Mouse (Mus musculus): ENCODE results near the gene Chd9. TPM values are rescaled to one million over a fixed set of nuclear protein-coding genes. Genes with fewer than 3 reads are reported as not detected.

Chd9 gene
- total RNA-seq, 2 experiments from 2014 or later, result 60.2 to 66.2 TPM

DNA sequence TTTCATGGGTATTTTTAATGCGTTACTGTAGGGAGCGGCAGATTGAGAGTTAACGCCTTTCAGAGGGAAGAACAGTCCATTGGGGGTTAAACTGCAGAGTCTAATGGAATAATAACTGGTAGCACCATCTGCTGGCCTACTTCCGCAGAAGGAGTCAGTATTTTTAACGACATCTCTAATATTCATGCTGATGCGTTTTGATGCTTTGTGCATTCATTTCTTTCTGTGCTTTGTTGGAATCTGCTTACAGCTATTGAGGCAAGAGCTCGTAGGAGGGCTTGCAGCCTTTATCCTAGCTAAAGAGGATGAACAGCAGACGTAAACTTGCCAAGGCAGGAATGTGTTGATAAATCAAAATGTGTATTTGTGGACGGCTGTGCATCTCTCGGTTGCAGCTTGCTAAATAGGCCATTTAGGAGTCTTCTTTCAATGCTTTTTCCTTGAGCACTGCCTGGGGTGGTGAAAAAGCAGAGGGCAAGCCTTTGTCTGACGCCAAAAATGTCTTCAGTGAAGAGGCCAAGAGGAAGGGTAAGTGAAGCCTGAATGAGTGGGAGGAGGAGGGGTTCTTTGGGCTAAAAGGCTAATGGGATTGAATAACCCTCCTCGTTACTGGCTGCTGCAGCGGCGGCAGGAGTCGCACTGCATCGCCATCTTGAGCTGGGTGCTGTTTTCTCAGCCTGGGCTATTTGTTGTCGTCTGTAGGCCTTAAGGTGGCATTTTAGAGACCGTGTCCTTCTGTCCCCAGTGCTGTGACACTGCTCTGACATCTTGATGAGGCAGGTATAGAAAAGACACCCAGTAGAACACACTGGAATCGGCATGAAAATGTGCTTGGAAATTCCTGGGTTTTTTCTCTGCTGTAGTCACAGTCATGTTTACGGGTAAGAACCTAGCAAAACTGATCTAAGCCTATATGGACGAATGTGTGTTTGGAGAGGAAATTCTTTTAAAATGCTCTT lies 126.9 kb downstream of the Chd9 start:
- DNase-seq, result peak; percentile 65 to 69

DNA sequence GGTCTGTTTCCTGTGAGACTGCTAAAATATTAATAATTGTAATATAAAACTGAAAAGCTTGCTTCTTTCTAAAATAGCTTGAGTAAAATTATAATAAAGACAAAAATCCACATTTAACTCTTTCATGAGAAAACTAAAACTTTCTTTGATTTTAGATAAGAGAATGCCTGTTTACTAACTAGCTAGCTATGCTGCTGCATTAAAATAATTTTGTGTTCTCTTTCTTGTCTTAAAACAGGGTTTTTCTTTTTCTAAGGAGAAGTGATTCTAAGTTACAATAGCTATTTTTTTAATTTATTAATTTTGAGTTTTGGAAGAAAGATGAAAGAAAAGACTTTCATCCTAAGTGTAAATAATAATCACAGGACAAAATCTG lies 127.6 kb downstream of the Chd9 start:
- intact Hi-C loops (cut with DNase I), result loop anchor here (1.0 to 2.0 kb wide), 2 partner anchors 47 to 127 kb away; partner anchors contain the start of gene Chd9
- DNase-seq, result no peak

More for the DNA sequence above, 126.9 kb downstream of the Chd9 start:
- intact Hi-C loops (cut with DNase I), result loop anchor here (1.0 to 2.0 kb wide), 2 partner anchors 46 to 127 kb away; partner anchors contain the start of gene Chd9

DNA sequence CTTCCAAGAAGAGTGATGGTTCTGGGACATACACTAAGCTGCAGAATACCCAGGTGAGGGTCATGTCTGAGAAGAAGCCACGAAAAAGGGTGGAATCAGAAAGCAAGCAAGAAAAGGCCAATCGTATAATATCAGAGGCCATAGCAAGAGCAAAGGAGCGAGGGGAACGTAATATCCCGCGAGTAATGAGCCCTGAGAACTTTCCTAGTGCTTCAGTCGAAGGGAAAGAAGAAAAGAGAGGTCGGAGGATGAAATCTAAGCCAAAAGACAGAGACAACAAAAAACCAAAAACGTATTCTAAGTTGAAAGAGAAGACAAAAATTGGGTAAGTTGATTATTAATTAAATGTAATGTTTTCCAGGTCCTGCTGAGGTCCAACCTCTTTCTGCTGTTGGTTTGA lies 128.2 kb downstream of the Chd9 start:
- DNase-seq, result no peak
- intact Hi-C loops (cut with DNase I), result no loop called here

DNA sequence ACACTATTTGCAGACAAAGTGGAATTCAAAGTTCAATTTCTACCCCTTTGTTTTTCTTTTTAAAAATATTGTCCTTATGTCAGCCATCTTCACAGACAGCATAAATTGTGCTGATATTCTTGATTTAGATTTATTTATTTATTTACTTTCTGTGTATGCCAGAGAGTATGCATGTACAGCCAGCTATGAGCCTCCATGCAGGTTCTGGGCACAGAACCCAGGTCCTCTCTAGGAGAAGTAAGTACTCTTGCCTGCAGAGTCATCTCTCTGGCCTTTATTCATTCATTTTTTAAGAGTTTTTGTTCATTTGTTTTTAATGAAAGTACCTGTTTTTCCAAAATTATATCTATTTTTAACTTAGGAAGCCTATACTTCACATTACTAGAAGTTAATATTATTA lies 129.6 kb downstream of the Chd9 start:
- DNase-seq, result no peak
- intact Hi-C loops (cut with DNase I), result no loop called here

DNA sequence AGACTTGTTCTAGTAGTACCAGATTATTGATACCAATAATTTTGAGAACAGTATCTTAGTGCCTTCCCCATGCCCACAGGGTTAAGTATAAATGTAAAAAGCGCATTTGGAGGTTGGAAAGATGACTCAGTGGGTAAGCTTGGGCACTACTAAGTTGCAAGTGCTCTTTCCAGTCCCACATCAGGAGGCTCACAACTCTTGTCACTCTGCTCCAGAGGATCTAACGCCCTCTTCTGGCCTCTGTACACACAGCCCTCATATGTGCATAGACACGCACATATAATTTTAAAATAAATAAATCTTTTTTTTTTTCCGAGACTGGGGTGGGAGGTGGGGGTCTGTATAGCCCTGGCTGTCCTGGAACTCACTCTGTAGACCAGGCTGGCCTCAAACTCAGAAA lies 131.6 kb downstream of the Chd9 start:
- intact Hi-C loops (cut with DNase I), result no loop called here
- DNase-seq, result no peak

DNA sequence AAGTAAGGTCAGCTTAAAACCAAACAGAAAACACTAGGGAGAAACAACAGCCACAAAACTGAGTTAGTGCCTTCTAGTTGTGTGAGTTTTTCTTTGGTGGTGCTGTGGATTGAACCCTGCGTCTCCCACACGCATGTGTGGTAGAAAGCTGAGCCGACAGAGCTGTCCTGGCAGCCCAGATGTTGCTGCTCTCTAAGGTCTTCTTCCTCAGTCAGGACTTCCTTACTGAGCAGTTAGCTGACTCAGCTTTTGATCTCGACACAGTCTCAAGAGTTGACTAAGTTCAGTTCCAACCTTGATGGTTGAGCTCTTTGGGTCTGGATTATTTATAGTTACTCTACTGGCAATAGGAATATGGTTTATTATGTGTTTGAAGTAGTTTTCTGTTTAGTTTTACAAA lies 133.5 kb downstream of the Chd9 start:
- intact Hi-C loops (cut with DNase I), result no loop called here
- DNase-seq, result peak in 1 of 2 experiments; percentile 7

DNA sequence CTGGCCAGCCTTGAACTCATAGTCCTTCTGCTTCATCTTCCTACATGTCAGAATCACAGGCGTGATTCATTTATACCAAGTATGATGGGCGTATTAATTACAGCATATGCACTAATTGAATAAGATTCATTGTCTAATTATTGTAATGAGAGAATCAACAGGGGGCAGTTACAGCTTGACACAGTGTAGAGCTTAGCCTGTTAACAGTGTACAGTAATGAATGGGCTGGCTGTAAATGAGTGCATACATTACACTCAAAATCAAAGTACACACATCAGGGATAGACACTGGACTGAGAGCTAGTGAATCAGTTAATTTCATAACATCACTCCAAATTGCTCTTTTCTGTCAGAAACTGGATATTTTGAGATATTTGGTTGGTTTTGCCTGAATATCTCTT lies 135.9 kb downstream of the Chd9 start:
- intact Hi-C loops (cut with DNase I), result no loop called here

DNA sequence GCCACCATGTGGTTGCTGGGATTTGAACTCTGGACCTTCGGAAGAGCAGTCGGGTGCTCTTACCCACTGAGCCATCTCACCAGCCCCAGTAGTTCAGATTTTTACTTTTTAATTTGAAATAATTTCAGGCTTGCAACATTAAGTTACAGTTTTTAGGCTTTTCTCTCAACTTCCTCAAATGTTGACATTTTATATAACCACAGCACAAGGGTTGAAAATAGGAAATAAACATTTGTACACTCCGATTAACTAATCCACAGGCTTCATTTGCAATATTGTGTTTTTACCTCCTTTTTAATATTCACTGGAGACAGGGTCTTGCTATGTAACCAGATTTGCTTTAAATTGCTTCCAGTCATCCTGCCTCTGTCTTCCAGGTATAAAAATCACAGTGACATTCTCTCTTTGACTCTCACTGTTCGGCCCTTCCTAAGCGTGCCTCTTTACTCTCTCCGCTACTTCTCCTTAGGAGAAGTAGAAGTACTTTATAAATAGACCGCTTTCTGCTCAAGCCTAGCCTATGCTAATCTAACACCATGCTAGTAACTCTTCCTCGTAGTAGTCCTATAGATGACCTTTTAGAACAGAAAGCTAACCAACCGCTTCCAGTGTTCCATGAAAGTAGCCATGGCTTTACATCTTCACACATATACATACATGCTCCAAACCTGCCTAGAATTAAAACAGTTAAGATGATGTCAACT lies 137.5 kb downstream of the Chd9 start:
- intact Hi-C loops (cut with DNase I), result no loop called here
- no peak for DNase-seq

More for the DNA sequence above, 135.9 kb downstream of the Chd9 start:
- DNase-seq, result no peak

DNA sequence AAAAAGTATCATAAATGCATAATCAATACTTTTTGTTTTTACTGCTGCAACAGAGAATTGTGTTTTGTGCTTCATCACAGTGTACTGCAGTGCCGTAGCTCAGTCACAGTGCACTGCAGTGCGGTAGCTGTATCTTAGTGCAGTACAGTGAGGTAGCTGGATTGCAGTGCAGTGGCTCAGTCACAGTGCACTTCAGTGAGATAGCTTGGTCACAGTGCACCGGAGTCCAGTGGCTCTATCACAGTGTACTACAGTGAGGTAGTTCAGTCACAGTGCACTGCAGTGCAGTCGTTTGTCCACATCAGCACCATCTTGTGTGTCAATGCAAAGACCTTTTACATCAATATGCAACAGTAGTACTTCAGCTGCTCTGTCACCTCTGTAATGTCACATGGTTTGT lies 140.2 kb downstream of the Chd9 start:
- intact Hi-C loops (cut with DNase I), result no loop called here

DNA sequence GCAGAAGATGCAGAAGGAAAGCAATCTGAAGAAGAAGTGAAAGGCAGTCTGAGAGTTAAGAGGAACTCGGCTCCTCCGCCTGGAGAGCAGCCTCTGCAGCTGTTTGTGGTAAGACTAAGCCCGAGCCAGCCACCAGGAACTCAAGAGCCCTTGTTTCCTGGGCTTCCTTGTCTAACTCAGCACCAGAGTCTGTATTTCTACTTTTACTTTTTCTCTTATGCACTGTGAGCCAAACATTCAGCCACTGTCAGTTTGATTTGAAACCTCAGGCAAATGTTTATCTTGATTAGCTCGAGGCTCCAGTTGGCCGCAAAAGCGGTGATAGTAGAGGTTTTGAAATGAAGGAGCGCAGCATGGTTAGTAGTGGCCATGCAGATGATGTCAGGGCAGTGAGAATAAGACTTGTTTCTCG lies 148.8 kb downstream of the Chd9 start:
- peak; percentile 9 to 17 for DNase-seq
- intact Hi-C loops (cut with DNase I), result no loop called here

More for the DNA sequence above, 140.2 kb downstream of the Chd9 start:
- no peak for DNase-seq

DNA sequence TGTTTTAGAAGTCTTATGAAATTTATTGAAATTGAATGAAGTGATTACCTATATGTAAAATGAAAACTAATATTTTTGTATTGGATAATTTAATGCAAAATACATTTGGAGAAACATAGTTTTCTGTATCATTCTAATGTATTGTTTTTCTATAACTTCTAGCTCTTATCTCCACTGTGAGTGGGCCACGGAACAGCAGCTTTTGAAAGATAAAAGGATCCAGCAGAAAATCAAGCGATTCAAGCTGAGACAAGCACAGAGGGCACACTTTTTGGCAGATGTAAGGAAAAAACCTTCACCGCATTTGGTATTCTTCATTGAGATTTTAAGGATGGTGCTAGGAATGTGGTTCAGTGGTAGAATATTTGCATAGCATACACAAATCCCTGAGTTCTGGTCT lies 150.6 kb downstream of the Chd9 start:
- intact Hi-C loops (cut with DNase I), result no loop called here
- no peak for DNase-seq

DNA sequence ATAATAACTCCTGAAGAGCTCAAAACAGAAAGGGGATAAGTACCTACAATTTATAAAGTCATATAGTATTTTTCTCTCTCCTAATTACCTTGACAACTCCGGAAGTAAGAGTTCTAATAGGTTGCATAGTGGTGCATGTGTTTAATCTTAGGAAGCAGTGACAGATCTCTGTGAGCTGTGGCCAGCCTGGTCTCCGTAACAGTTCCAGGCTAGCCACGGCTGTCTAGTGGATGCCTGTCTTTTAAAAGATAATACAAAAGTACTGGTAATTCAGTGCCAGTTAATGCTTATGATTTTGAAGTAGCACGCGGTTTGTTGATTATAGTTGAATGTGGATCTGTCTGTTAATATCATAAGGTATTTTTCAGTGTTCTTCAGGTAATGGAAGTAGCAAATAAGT lies 151.1 kb downstream of the Chd9 start:
- intact Hi-C loops (cut with DNase I), result no loop called here
- no peak for DNase-seq

DNA sequence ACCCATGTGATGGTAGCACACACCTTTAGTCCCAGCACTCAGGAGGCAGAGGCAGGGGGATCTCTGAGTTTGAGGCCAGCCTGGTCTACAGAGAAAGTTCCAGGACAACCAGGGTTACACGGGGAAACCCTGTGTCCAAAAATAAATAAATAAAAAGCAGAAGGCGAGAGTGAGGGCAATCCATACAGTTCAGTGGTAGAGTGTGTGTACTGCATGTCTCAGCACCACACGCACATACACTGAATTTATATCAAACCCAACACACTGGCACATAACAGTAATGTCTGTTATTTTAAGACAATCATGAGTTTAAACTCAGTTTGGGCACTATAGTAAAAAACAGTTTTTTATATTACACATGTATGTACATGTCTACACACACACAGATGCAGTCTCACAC lies 153.9 kb downstream of the Chd9 start:
- intact Hi-C loops (cut with DNase I), result no loop called here
- no peak for DNase-seq

DNA sequence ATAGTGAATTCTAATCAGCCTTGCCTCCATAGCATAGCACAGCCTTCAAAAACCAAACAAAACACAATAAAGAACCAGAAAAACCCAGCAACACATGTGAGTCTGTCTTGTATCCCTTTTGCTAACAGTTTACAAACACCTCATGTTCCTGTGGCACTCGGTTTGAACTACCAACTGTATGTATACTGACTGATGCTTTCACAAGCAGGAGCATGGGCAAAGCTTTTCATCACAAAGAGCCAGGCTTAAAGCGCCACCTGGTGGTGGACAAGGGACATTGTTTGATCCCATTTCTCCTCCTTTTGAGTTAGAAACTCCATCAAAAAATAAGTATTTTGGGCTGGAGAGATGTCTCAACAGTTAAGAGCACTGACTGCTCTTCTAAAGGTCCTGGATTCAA lies 191.6 kb downstream of the Chd9 start:
- peak; percentile 74 to 81 for DNase-seq
- intact Hi-C loops (cut with DNase I), result loop anchor here (2.0 to 5.0 kb wide), 2 partner anchors 191 to 222 kb away; partner anchors contain the start of gene Chd9

DNA sequence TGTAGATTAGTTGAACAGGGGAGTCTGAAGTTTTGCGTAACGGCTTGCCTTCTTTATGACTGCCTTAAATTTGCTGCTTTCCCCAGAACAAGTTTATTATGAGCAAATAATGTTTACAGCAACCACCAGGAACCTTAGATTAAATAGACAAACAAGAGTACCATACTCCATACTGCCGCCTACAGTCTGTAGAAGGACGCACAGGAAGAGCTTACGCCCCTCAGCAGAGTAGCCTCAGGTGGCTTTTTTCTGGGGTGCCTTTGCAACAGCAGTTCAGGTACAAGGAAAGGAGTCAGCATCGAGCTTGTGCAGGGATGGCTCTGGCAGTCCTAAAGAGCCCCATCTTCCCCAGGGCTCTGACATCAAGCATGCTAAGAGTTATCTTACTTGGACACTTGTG lies 206.3 kb downstream of the Chd9 start:
- no peak for DNase-seq
- intact Hi-C loops (cut with DNase I), result no loop called here

DNA sequence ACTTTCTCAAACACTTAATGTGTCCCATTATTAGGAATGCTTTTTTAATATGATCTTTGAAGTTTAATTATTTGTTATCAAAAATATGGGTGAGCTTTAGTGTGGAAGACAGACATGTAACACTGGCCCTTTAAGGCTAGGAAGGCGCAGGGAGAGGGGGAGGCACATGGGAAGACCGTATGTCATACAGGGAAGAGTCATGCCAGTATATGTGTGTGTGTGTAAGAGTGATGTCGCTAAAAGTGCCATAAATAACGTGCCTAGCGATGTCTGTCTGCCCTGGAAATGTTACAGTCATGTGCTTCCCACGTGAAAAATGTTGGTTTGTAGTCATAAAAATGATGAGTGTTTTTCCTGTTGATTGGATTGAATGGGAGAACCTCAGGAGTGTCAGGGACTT lies 208.8 kb downstream of the Chd9 start:
- intact Hi-C loops (cut with DNase I), result no loop called here
- no peak for DNase-seq

DNA sequence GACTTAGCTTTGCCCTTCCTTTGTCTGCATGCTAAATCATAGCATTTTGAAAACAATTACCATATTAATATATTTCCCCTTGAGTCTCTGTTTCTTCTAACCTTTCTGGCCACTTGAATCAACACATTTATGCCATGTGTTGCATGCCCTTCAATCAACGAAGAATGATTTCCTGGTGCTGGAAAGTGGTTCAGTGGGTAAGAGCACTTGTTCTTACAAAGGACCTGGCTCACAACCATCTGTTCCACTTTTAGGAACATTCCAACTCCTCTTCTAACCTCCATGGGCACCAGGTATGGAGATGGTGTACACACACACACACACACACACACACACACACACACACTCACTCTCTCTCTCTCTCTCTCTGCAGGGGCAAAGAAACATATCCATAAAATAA lies 210.5 kb downstream of the Chd9 start:
- intact Hi-C loops (cut with DNase I), result no loop called here
- DNase-seq, result no peak

DNA sequence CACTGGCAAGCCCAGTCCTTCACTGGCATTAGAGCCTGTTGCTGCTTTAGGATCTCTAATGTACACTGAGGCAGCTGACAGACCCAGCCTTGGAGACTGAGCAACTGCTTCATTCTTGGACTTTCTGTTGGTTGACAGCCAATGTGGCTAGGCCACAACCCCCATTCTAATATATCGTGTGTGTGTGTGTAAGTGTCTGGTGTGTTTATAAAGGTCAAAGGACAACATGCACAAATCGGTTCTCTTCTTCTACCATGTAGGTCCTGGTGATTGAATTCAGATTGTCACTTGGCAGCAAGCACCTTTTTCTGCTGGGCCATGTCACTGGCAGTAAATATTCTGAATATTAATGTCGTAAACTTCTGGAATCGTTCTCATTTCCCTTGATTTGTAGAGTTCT lies 218.2 kb downstream of the Chd9 start:
- intact Hi-C loops (cut with DNase I), result no loop called here
- DNase-seq, result no peak

DNA sequence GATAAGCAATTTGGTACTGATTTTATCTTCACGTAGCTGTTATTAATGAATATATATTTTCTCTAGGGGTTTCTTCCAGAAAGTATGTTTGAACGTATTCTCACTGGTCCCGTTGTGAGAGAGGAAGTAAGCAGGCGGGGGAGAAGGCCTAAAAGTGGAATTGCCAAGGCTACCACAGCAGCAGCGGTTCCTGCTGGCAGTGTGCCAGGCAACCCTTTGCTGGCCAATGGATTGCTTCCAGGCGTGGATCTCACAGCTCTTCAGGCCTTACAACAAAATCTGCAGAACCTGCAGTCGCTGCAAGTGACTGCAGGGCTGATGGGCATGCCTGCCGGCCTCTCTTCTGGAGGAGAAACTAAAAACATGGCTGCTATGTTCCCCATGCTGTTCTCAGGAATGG lies 222.9 kb downstream of the Chd9 start:
- intact Hi-C loops (cut with DNase I), result no loop called here
- peak; percentile 76 to 81 for DNase-seq

DNA sequence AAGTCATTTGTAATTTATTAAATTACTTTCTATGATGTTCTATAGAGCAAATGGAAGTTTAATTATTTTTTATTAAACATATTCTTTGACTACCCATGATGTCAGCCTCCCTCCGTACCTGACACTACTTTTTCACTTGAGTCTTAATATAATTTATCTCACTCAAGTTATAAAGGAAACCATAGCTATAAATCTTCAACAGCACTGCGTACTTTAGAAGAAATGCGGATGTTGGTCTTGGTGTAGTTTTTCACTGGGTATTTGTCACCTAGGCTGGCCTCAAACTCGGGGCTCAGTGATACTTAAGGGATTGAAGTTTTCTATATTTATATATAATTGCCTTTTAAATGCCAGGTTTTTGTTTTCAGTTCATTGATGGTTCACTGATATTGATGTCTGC lies 226.3 kb downstream of the Chd9 start:
- no peak for DNase-seq
- intact Hi-C loops (cut with DNase I), result no loop called here

DNA sequence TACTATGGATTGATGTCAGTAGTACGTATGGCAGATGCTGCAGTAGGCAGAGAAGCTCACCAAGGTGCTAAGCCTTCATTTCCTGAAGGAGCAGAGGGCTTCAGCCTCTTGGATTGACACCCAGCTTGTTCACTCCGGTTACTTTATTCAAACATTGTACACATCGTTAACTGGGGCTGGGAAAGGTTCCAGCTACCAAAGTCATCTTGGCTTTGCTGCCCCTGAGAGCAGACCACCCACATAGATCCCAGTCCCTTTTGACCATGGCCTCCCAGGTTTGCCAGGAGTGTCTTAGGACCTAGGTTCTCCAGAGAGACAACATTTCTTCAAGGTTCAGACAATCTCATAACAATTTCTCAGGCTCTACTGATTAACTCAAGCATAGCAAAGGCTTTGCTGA lies 228.7 kb downstream of the Chd9 start:
- no peak for DNase-seq
- intact Hi-C loops (cut with DNase I), result no loop called here
